Mouse (Mus musculus): Measurements from ENCODE around the gene Vps26a. TPM values are rescaled to one million over a fixed set of nuclear protein-coding genes. Genes with fewer than 3 reads are reported as not detected.

Vps26a gene
- polyA plus RNA-seq (2015; fragmentation: Nextera tagmentation; extraction: Ambion mirVana) = 69.6 and 73.0 TPM in 2 replicates

- ATAC-seq (ENCODE audit: insufficient number of reproducible peaks, low FRiP score, low TSS enrichment, low read depth) = peak; percentile 91
- peak within 1 kb of the TSS; percentile 92 for H3K27ac ChIP-seq (replicated peaks)
- peak within 1 kb of the TSS; percentile 81 for H3K4me3 ChIP-seq (replicated peaks)
- under 1% methylated on average over 52 of the region's 59 CpGs for WGBS
- H3K4me2 ChIP-seq (replicated peaks) = peak within 1 kb of the TSS; percentile 74
- H3K36me3 ChIP-seq = no peaks in the 10 kb centered on the region
- peaks cover 11% of the 10 kb centered on the region; the same call in 1 of the 2 replicates for H3K4me1 ChIP-seq
- H3K27me3 ChIP-seq = no peaks in the 10 kb centered on the region
- H3K9ac ChIP-seq = peak within 1 kb of the TSS; percentile 70
- no peaks in the 10 kb centered on the region for H3K9me3 ChIP-seq (replicated peaks)
These were observed at the start of gene Vps26a for GRCm38 (mm10) chr10:62486618-62487415. Gene Vps26a (minus strand): TSS chr10:62486805.

GRCm38 (mm10) chr10:62534509-62534908, 47.9 kb upstream of the Vps26a start:
- ATAC-seq (ENCODE audit: insufficient number of reproducible peaks, low FRiP score, low TSS enrichment, low read depth) = no peak
- H3K4me2 ChIP-seq (replicated peaks) = no peak overlapping the region
- no peaks in the 10 kb centered on the region for H3K9me3 ChIP-seq (replicated peaks)
- no peaks in the 10 kb centered on the region for H3K36me3 ChIP-seq
- no peak overlapping the region for H3K4me3 ChIP-seq (replicated peaks)
- no peak overlapping the region for H3K9ac ChIP-seq
- H3K4me1 ChIP-seq = no peaks in the 10 kb centered on the region
- 82% methylated on average over 7 of the region's 7 CpGs for WGBS
- H3K27ac ChIP-seq (replicated peaks) = no peak overlapping the region
- H3K27me3 ChIP-seq = no peaks in the 10 kb centered on the region

GRCm38 (mm10) chr10:62532832-62533231, 46.2 kb upstream of the Vps26a start:
- 33% methylated on average over 2 of the region's 2 CpGs for WGBS
- H3K4me3 ChIP-seq (replicated peaks) = no peak overlapping the region
- no peak overlapping the region for H3K9ac ChIP-seq
- no peaks in the 10 kb centered on the region for H3K27me3 ChIP-seq
- no peaks in the 10 kb centered on the region for H3K36me3 ChIP-seq
- no peak overlapping the region for H3K4me2 ChIP-seq (replicated peaks)
- ATAC-seq (ENCODE audit: insufficient number of reproducible peaks, low FRiP score, low TSS enrichment, low read depth) = no peak
- no peaks in the 10 kb centered on the region for H3K9me3 ChIP-seq (replicated peaks)
- no peaks in the 10 kb centered on the region for H3K4me1 ChIP-seq
- no peak overlapping the region for H3K27ac ChIP-seq (replicated peaks)

GRCm38 (mm10) chr10:62530183-62530582, 43.6 kb upstream of the Vps26a start:
- Histone ChIP-seq H3K27ac (replicated peaks) (no peak overlapping the region), H3K9ac (no peak overlapping the region), H3K4me2 (replicated peaks) (no peak overlapping the region), H3K36me3 (no peaks in the 10 kb centered on the region), H3K4me1 (no peaks in the 10 kb centered on the region), H3K4me3 (replicated peaks) (no peak overlapping the region), H3K27me3 (no peaks in the 10 kb centered on the region), H3K9me3 (replicated peaks) (no peaks in the 10 kb centered on the region)
- ATAC-seq (ENCODE audit: insufficient number of reproducible peaks, low FRiP score, low TSS enrichment, low read depth) = no peak
- WGBS = 66% methylated on average over 9 of the region's 9 CpGs

GRCm38 (mm10) chr10:62527351-62527750, 40.7 kb upstream of the Vps26a start, which contains the start of gene Srgn:
Gene Srgn (minus strand): TSS chr10:62527451.
- H3K9me3 ChIP-seq (replicated peaks) = no peaks in the 10 kb centered on the region
- no peak for ATAC-seq (ENCODE audit: insufficient number of reproducible peaks, low FRiP score, low TSS enrichment, low read depth)
- no peak within 1 kb of the TSS for H3K9ac ChIP-seq
- H3K27ac ChIP-seq (replicated peaks) = no peak within 1 kb of the TSS
- H3K4me3 ChIP-seq (replicated peaks) = no peak within 1 kb of the TSS
- WGBS = 84% methylated on average over 14 of the region's 14 CpGs
- H3K36me3 ChIP-seq = no peaks in the 10 kb centered on the region
- H3K4me1 ChIP-seq = no peaks in the 10 kb centered on the region
- no peak within 1 kb of the TSS for H3K4me2 ChIP-seq (replicated peaks)
- no peaks in the 10 kb centered on the region for H3K27me3 ChIP-seq

GRCm38 (mm10) chr10:62522346-62522950, 35.8 kb upstream of the Vps26a start:
- H3K4me3 ChIP-seq (replicated peaks) = no peak overlapping the region
- no peaks in the 10 kb centered on the region for H3K4me1 ChIP-seq
- 67% methylated on average over 7 of the region's 7 CpGs for WGBS
- no peak for ATAC-seq (ENCODE audit: insufficient number of reproducible peaks, low FRiP score, low TSS enrichment, low read depth)
- no peak overlapping the region for H3K9ac ChIP-seq
- no peak overlapping the region for H3K27ac ChIP-seq (replicated peaks)
- no peak overlapping the region for H3K4me2 ChIP-seq (replicated peaks)
- H3K27me3 ChIP-seq = no peaks in the 10 kb centered on the region
- H3K9me3 ChIP-seq (replicated peaks) = no peaks in the 10 kb centered on the region
- H3K36me3 ChIP-seq = no peaks in the 10 kb centered on the region

GRCm38 (mm10) chr10:62521763-62522162, 35.2 kb upstream of the Vps26a start:
- H3K4me3 ChIP-seq (replicated peaks) = no peak overlapping the region
- H3K9ac ChIP-seq = no peak overlapping the region
- H3K9me3 ChIP-seq (replicated peaks) = no peaks in the 10 kb centered on the region
- peak; percentile 54; the same call in 1 of the 2 replicates for ATAC-seq (ENCODE audit: insufficient number of reproducible peaks, low FRiP score, low TSS enrichment, low read depth)
- no peaks in the 10 kb centered on the region for H3K4me1 ChIP-seq
- 55% methylated on average over 4 of the region's 4 CpGs for WGBS
- H3K27ac ChIP-seq (replicated peaks) = no peak overlapping the region
- H3K36me3 ChIP-seq = no peaks in the 10 kb centered on the region
- no peak overlapping the region for H3K4me2 ChIP-seq (replicated peaks)
- no peaks in the 10 kb centered on the region for H3K27me3 ChIP-seq

GRCm38 (mm10) chr10:62520911-62521310, 34.3 kb upstream of the Vps26a start:
- H3K9ac ChIP-seq = no peak overlapping the region
- no peaks in the 10 kb centered on the region for H3K9me3 ChIP-seq (replicated peaks)
- H3K4me2 ChIP-seq (replicated peaks) = no peak overlapping the region
- H3K4me1 ChIP-seq = no peaks in the 10 kb centered on the region
- H3K36me3 ChIP-seq = no peaks in the 10 kb centered on the region
- WGBS = 65% methylated on average over 2 of the region's 2 CpGs
- no peak overlapping the region for H3K27ac ChIP-seq (replicated peaks)
- H3K4me3 ChIP-seq (replicated peaks) = no peak overlapping the region
- ATAC-seq (ENCODE audit: insufficient number of reproducible peaks, low FRiP score, low TSS enrichment, low read depth) = no peak
- no peaks in the 10 kb centered on the region for H3K27me3 ChIP-seq

- Histone ChIP-seq H3K36me3 (no peaks in the 10 kb centered on the region), H3K4me1 (no peaks in the 10 kb centered on the region), H3K9ac (no peak overlapping the region), H3K4me2 (replicated peaks) (no peak overlapping the region), H3K27ac (replicated peaks) (no peak overlapping the region), H3K27me3 (no peaks in the 10 kb centered on the region), H3K9me3 (replicated peaks) (no peaks in the 10 kb centered on the region), H3K4me3 (replicated peaks) (no peak overlapping the region)
- 83% methylated on average over 6 of the region's 6 CpGs for WGBS
- no peak for ATAC-seq (ENCODE audit: insufficient number of reproducible peaks, low FRiP score, low TSS enrichment, low read depth)
These were observed 30.9 kb upstream of the Vps26a start for GRCm38 (mm10) chr10:62517511-62517910.

GRCm38 (mm10) chr10:62512855-62513254, 26.2 kb upstream of the Vps26a start:
- Histone ChIP-seq H3K4me1 (no peaks in the 10 kb centered on the region), H3K27me3 (no peaks in the 10 kb centered on the region; the same call in none of the 2 replicates), H3K4me2 (replicated peaks) (no peak overlapping the region), H3K27ac (replicated peaks) (no peak overlapping the region), H3K9ac (no peak overlapping the region), H3K9me3 (replicated peaks) (no peaks in the 10 kb centered on the region), H3K4me3 (replicated peaks) (no peak overlapping the region), H3K36me3 (no peaks in the 10 kb centered on the region)
- WGBS = 94% methylated on average over 4 of the region's 4 CpGs
- ATAC-seq (ENCODE audit: insufficient number of reproducible peaks, low FRiP score, low TSS enrichment, low read depth) = no peak

- H3K4me1 ChIP-seq = 0 out of 2 replicates have a peak, but pooled peaks cover 3% of the 10 kb centered on the region
- no peak overlapping the region for H3K27ac ChIP-seq (replicated peaks)
- peaks cover 3% of the 10 kb centered on the region for H3K27me3 ChIP-seq
- 83% methylated on average over 6 of the region's 6 CpGs for WGBS
- no peak overlapping the region for H3K9ac ChIP-seq
- H3K4me3 ChIP-seq (replicated peaks) = no peak overlapping the region
- H3K4me2 ChIP-seq (replicated peaks) = no peak overlapping the region
- no peak for ATAC-seq (ENCODE audit: insufficient number of reproducible peaks, low FRiP score, low TSS enrichment, low read depth)
- no peaks in the 10 kb centered on the region for H3K36me3 ChIP-seq
- no peaks in the 10 kb centered on the region for H3K9me3 ChIP-seq (replicated peaks)
These were observed 24.9 kb upstream of the Vps26a start for GRCm38 (mm10) chr10:62511528-62511927.

Data from embryonic facial prominence, embryonic 15.5 days (tissue).